Mouse (Mus musculus) intestine, embryonic 14.5 days (tissue): ENCODE measurements around the gene Pak7. TPM values are rescaled to one million over a fixed set of nuclear protein-coding genes. Genes with fewer than 3 reads are reported as not detected.
"Not testable (repeated sequence)": the region's sequence is repeated elsewhere in the genome, so short reads cannot be mapped to it uniquely, and the experiment has no call there.

Experiments used
- ATAC-seq: fragments of 200-750 bp; cut with Nextera tagmentation; replicated peaks from 2 replicates; pipeline ENCODE4 v1.8.0; 2017; ENCODE audit warnings: low read depth, moderate number of reproducible peaks, moderate TSS enrichment, moderate library complexity; ENCODE audit not compliant: low FRiP score, low TSS enrichment
- DNase-seq: peaks from one replicate; pipeline ENCODE4 v3.0.0-alpha.2; 2018; ENCODE audit warnings: low spot score
- H3K27ac ChIP-seq: fragments of 300-500 bp; sonication (generic); 2 replicates; pipeline ENCODE4 v1.5.1; 2014; ENCODE audit warnings: low read depth, mild to moderate bottlenecking, control low read depth
- H3K27me3 ChIP-seq: fragments of 300-500 bp; sonication (generic); replicated peaks from 2 replicates; pipeline ENCODE4 v1.6.1; 2014; ENCODE audit warnings: low read length, control low read depth; ENCODE audit not compliant: control insufficient read depth, insufficient read depth
- H3K36me3 ChIP-seq: fragments of 300-500 bp; sonication (generic); 2 replicates; pipeline ENCODE4 v1.6.1; 2014; ENCODE audit warnings: low read length, control low read depth; ENCODE audit not compliant: control insufficient read depth, insufficient read depth
- H3K4me1 ChIP-seq: fragments of 300-500 bp; sonication (generic); replicated peaks from 2 replicates; pipeline ENCODE4 v1.6.1; 2014; ENCODE audit warnings: low read length, control low read depth, mixed read lengths; ENCODE audit not compliant: control insufficient read depth, insufficient read depth
- H3K4me2 ChIP-seq: fragments of 300-500 bp; sonication (generic); 2 replicates; pipeline ENCODE4 v1.6.1; 2014; ENCODE audit warnings: low read length
- H3K4me3 ChIP-seq: fragments of 300-500 bp; sonication (generic); 2 replicates; pipeline ENCODE4 v1.5.1; 2014; ENCODE audit warnings: low read depth, low read length, control low read depth, mixed read lengths
- H3K9ac ChIP-seq: fragments of 300-500 bp; sonication (generic); 2 replicates; pipeline ENCODE4 v1.6.1; 2014; ENCODE audit warnings: mild to moderate bottlenecking, low read length
- H3K9me3 ChIP-seq: fragments of 300-500 bp; sonication (generic); 2 replicates; pipeline ENCODE4 v1.6.1; 2016; ENCODE audit warnings: low read length, control low read depth; ENCODE audit not compliant: control insufficient read depth
- WGBS: fragments of 180-500 bp; shearing (Covaris S2); extraction: QIAGEN DNeasy Blood & Tissue Kit; methylation state at CpG from one replicate; pipeline ENCODE4 v1.1.7; 2014; 5-methylcytosine and 5-hydroxymethylcytosine counted together
- polyA plus RNA-seq: library from polyadenylated mRNA; unstranded; fragments of >200 nt; fragmentation: Nextera tagmentation; extraction: Ambion mirVana; gene quantifications from 2 replicates; pipeline ENCODE4 v1.2.1, GENCODE M21; 2014

Pak7 gene
- polyA plus RNA-seq, 1 experiment from 2014 or later = 1.1 TPM

GRCm38 (mm10) chr2:136350459-136350858 is 37.3 kb downstream of the Pak7 start:
- no peak overlapping the region for H3K4me3 ChIP-seq
- no peaks in the 10 kb centered on the region for H3K9me3 ChIP-seq
- H3K4me2 ChIP-seq = no peak overlapping the region
- no peaks in the 10 kb centered on the region for H3K27me3 ChIP-seq
- H3K27ac ChIP-seq = no peak overlapping the region
- ATAC-seq (no peak), DNase-seq (no peak)
- no peak overlapping the region for H3K9ac ChIP-seq
- 53% methylated on average over 3 of the region's 3 CpGs for WGBS
- no peaks in the 10 kb centered on the region for H3K4me1 ChIP-seq
- H3K36me3 ChIP-seq = no peaks in the 10 kb centered on the region

- H3K4me1 ChIP-seq = no peaks in the 10 kb centered on the region
- no peak overlapping the region for H3K4me3 ChIP-seq
- no peak overlapping the region for H3K4me2 ChIP-seq
- ATAC-seq (no peak), DNase-seq (no peak)
- H3K9me3 ChIP-seq = no peaks in the 10 kb centered on the region
- no peaks in the 10 kb centered on the region for H3K27me3 ChIP-seq
- no peak overlapping the region for H3K9ac ChIP-seq
- no peaks in the 10 kb centered on the region for H3K36me3 ChIP-seq
- H3K27ac ChIP-seq = no peak overlapping the region
- 49% methylated on average over 8 of the region's 8 CpGs for WGBS
Measured at GRCm38 (mm10) chr2:136349671-136350275, 38.0 kb downstream of the Pak7 start.

GRCm38 (mm10) chr2:136344240-136344780 is 43.5 kb downstream of the Pak7 start:
- H3K9me3 ChIP-seq, H3K27me3 ChIP-seq, ATAC-seq, H3K9ac ChIP-seq, H3K4me1 ChIP-seq, H3K36me3 ChIP-seq, H3K4me2 ChIP-seq, H3K4me3 ChIP-seq, DNase-seq, H3K27ac ChIP-seq: not testable (repeated sequence)
- WGBS = 89% methylated on average over 4 of the region's 4 CpGs

GRCm38 (mm10) chr2:136329974-136330373 is 57.8 kb downstream of the Pak7 start:
- no peaks in the 10 kb centered on the region for H3K9me3 ChIP-seq
- no peaks in the 10 kb centered on the region for H3K27me3 ChIP-seq
- 87% methylated on average over 1 of the region's 1 CpGs for WGBS
- ATAC-seq (no peak), DNase-seq (no peak)
- H3K36me3 ChIP-seq = no peaks in the 10 kb centered on the region
- no peak overlapping the region for H3K9ac ChIP-seq
- H3K27ac ChIP-seq = no peak overlapping the region
- no peak overlapping the region for H3K4me2 ChIP-seq
- no peak overlapping the region for H3K4me3 ChIP-seq
- H3K4me1 ChIP-seq = no peaks in the 10 kb centered on the region

GRCm38 (mm10) chr2:136325646-136326045 is 62.1 kb downstream of the Pak7 start:
- no peaks in the 10 kb centered on the region for H3K4me1 ChIP-seq
- no peak overlapping the region for H3K4me3 ChIP-seq
- no peak overlapping the region for H3K9ac ChIP-seq
- no peaks in the 10 kb centered on the region for H3K27me3 ChIP-seq
- ATAC-seq = no peak
- DNase-seq = no peak
- no peak overlapping the region for H3K4me2 ChIP-seq
- H3K36me3 ChIP-seq = no peaks in the 10 kb centered on the region
- WGBS = 73% methylated on average over 4 of the region's 4 CpGs
- no peak overlapping the region for H3K27ac ChIP-seq
- no peaks in the 10 kb centered on the region for H3K9me3 ChIP-seq

- H3K9ac ChIP-seq = no peak overlapping the region
- ATAC-seq (no peak), DNase-seq (no peak)
- H3K4me3 ChIP-seq = no peak overlapping the region
- no peaks in the 10 kb centered on the region for H3K4me1 ChIP-seq
- no peak overlapping the region for H3K4me2 ChIP-seq
- H3K27me3 ChIP-seq = no peaks in the 10 kb centered on the region
- H3K27ac ChIP-seq = no peak overlapping the region
- WGBS = 80% methylated on average over 3 of the region's 3 CpGs
- no peaks in the 10 kb centered on the region for H3K36me3 ChIP-seq
- H3K9me3 ChIP-seq = no peaks in the 10 kb centered on the region
Measured at GRCm38 (mm10) chr2:136309313-136309712, 78.5 kb downstream of the Pak7 start.

- Histone ChIP-seq H3K27me3 (no peaks in the 10 kb centered on the region), H3K9ac (no peak overlapping the region), H3K4me2 (no peak overlapping the region), H3K27ac (no peak overlapping the region), H3K36me3 (no peaks in the 10 kb centered on the region), H3K9me3 (no peaks in the 10 kb centered on the region), H3K4me1 (no peaks in the 10 kb centered on the region), H3K4me3 (no peak overlapping the region)
- DNase-seq (no peak), ATAC-seq (no peak)
- WGBS = 78% methylated on average over 4 of the region's 4 CpGs
Measured at GRCm38 (mm10) chr2:136308743-136309142, 79.0 kb downstream of the Pak7 start.

- Histone ChIP-seq H3K36me3 (no peaks in the 10 kb centered on the region), H3K4me2 (no peak overlapping the region), H3K27ac (no peak overlapping the region), H3K27me3 (no peaks in the 10 kb centered on the region), H3K4me3 (no peak overlapping the region), H3K9me3 (no peaks in the 10 kb centered on the region), H3K9ac (no peak overlapping the region), H3K4me1 (no peaks in the 10 kb centered on the region)
- 86% methylated on average over 2 of the region's 2 CpGs for WGBS
- DNase-seq (no peak), ATAC-seq (no peak)
Measured at GRCm38 (mm10) chr2:136302201-136302600, 85.6 kb downstream of the Pak7 start.

- Histone ChIP-seq H3K27ac (no peak overlapping the region), H3K9ac (no peak overlapping the region), H3K9me3 (no peaks in the 10 kb centered on the region), H3K4me3 (no peak overlapping the region), H3K4me2 (no peak overlapping the region), H3K36me3 (no peaks in the 10 kb centered on the region), H3K4me1 (no peaks in the 10 kb centered on the region), H3K27me3 (no peaks in the 10 kb centered on the region)
- ATAC-seq (no peak), DNase-seq (no peak)
Measured at GRCm38 (mm10) chr2:136301406-136301805, 86.4 kb downstream of the Pak7 start.
